Mouse (Mus musculus) kidney, embryonic 14.5 days (tissue): ENCODE measurements at regions not wholly inside any gene's neighbourhood (a gene's known extent, or its start where the extent isn't known, plus 50 kb on each side); places are given as distances from the start of the nearest gene placed in this dataset.

ENCODE experiments used
- ATAC-seq: fragments of 200-750 bp; cut with Nextera tagmentation; 2 replicates; pipeline ENCODE4 v1.8.0; 2017; ENCODE audit warnings: moderate number of reproducible peaks, mild to moderate bottlenecking, moderate TSS enrichment, moderate library complexity; ENCODE audit not compliant: low FRiP score, low TSS enrichment
- H3K27ac ChIP-seq: fragments of 300-500 bp; sonication (generic); 2 replicates; pipeline ENCODE4 v1.5.1; 2014; ENCODE audit warnings: low read depth, mild to moderate bottlenecking, low read length, moderate library complexity, mixed read lengths
- H3K27me3 ChIP-seq: fragments of 300-500 bp; sonication (generic); 2 replicates; pipeline ENCODE4 v1.6.1; 2014; ENCODE audit warnings: mild to moderate bottlenecking, low read length; ENCODE audit not compliant: control insufficient read depth, insufficient read depth
- H3K36me3 ChIP-seq: fragments of 300-500 bp; sonication (generic); 2 replicates; pipeline ENCODE4 v1.6.1; 2014; ENCODE audit warnings: low read length, mixed read lengths; ENCODE audit not compliant: control insufficient read depth, insufficient read depth
- H3K4me1 ChIP-seq: fragments of 300-500 bp; sonication (generic); 2 replicates; pipeline ENCODE4 v1.6.1; 2014; ENCODE audit warnings: low read length, mixed read lengths; ENCODE audit not compliant: control insufficient read depth, insufficient read depth
- H3K4me2 ChIP-seq: fragments of 300-500 bp; sonication (generic); replicated peaks from 2 replicates; pipeline ENCODE4 v1.6.1; 2014; ENCODE audit warnings: low read depth, mild to moderate bottlenecking, low read length
- H3K4me3 ChIP-seq: fragments of 300-500 bp; sonication (generic); 2 replicates; pipeline ENCODE4 v1.5.1; 2014; ENCODE audit warnings: mild to moderate bottlenecking, low read length
- H3K9ac ChIP-seq: fragments of 300-500 bp; sonication (generic); 2 replicates; pipeline ENCODE4 v1.6.1; 2014; ENCODE audit warnings: low read depth, mild to moderate bottlenecking, low read length, moderate library complexity
- H3K9me3 ChIP-seq: fragments of 300-500 bp; sonication (generic); 2 replicates; pipeline ENCODE4 v1.6.1; 2016; ENCODE audit warnings: low read length; ENCODE audit not compliant: control insufficient read depth
- WGBS: fragments of 180-500 bp; shearing (Covaris S2); extraction: QIAGEN DNeasy Blood & Tissue Kit; methylation state at CpG from one replicate; pipeline ENCODE4 v1.1.7; 2014; 5-methylcytosine and 5-hydroxymethylcytosine counted together

- ATAC-seq = no peak
- Histone ChIP-seq H3K4me3 (no peak overlapping the region), H3K9me3 (no peaks in the 10 kb centered on the region), H3K4me2 (no peak overlapping the region), H3K9ac (no peak overlapping the region), H3K27me3 (no peaks in the 10 kb centered on the region), H3K27ac (no peak overlapping the region), H3K36me3 (no peaks in the 10 kb centered on the region), H3K4me1 (no peaks in the 10 kb centered on the region)
- 83% methylated on average over 6 of the region's 6 CpGs for WGBS
Measured at GRCm38 (mm10) chr1:176683146-176683545, 130.7 kb downstream of the Cep170 start.

GRCm38 (mm10) chr1:176681971-176682370 lies 131.9 kb downstream of the Cep170 start:
- Histone ChIP-seq H3K27me3 (no peaks in the 10 kb centered on the region), H3K9me3 (no peaks in the 10 kb centered on the region), H3K27ac (no peak overlapping the region), H3K4me2 (no peak overlapping the region), H3K9ac (no peak overlapping the region), H3K4me1 (no peaks in the 10 kb centered on the region), H3K36me3 (no peaks in the 10 kb centered on the region), H3K4me3 (no peak overlapping the region)
- 81% methylated on average over 8 of the region's 8 CpGs for WGBS
- ATAC-seq = no peak

GRCm38 (mm10) chr1:176675184-176675583 lies 138.7 kb downstream of the Cep170 start:
- Histone ChIP-seq H3K9me3 (no peaks in the 10 kb centered on the region), H3K4me3 (no peak overlapping the region), H3K9ac (no peak overlapping the region), H3K27me3 (no peaks in the 10 kb centered on the region), H3K4me2 (no peak overlapping the region), H3K36me3 (no peaks in the 10 kb centered on the region), H3K4me1 (no peaks in the 10 kb centered on the region), H3K27ac (no peak overlapping the region)
- no peak for ATAC-seq

GRCm38 (mm10) chr1:176671081-176671480 lies 142.8 kb downstream of the Cep170 start:
- ATAC-seq = no peak
- 76% methylated on average over 3 of the region's 3 CpGs for WGBS
- Histone ChIP-seq H3K27me3 (no peaks in the 10 kb centered on the region), H3K9me3 (no peaks in the 10 kb centered on the region), H3K27ac (no peak overlapping the region), H3K4me1 (no peaks in the 10 kb centered on the region), H3K36me3 (no peaks in the 10 kb centered on the region), H3K4me3 (no peak overlapping the region), H3K9ac (no peak overlapping the region), H3K4me2 (no peak overlapping the region)

GRCm38 (mm10) chr1:176667552-176668306 lies 146.1 kb downstream of the Cep170 start:
- Histone ChIP-seq H3K4me3 (no peak overlapping the region), H3K9me3 (no peaks in the 10 kb centered on the region), H3K9ac (no peak overlapping the region), H3K4me1 (no peaks in the 10 kb centered on the region), H3K27ac (no peak overlapping the region), H3K36me3 (no peaks in the 10 kb centered on the region), H3K4me2 (no peak overlapping the region), H3K27me3 (no peaks in the 10 kb centered on the region)
- 65% methylated on average over 8 of the region's 8 CpGs for WGBS
- no peak for ATAC-seq

- H3K9me3 ChIP-seq = no peaks in the 10 kb centered on the region
- ATAC-seq = no peak
- no peaks in the 10 kb centered on the region for H3K27me3 ChIP-seq
- H3K36me3 ChIP-seq = no peaks in the 10 kb centered on the region
- no peak overlapping the region for H3K9ac ChIP-seq
- H3K4me1 ChIP-seq = no peaks in the 10 kb centered on the region
- 90% methylated on average over 6 of the region's 6 CpGs for WGBS
- H3K4me3 ChIP-seq = no peak overlapping the region
- no peak overlapping the region for H3K4me2 ChIP-seq
- no peak overlapping the region for H3K27ac ChIP-seq
Measured at GRCm38 (mm10) chr1:176660286-176660685, 153.6 kb downstream of the Cep170 start.

GRCm38 (mm10) chr1:176658639-176659038 lies 155.2 kb downstream of the Cep170 start:
- Histone ChIP-seq H3K4me2 (no peak overlapping the region), H3K9me3 (no peaks in the 10 kb centered on the region), H3K9ac (no peak overlapping the region), H3K4me3 (no peak overlapping the region), H3K27ac (no peak overlapping the region), H3K36me3 (no peaks in the 10 kb centered on the region), H3K27me3 (no peaks in the 10 kb centered on the region), H3K4me1 (no peaks in the 10 kb centered on the region)
- ATAC-seq = no peak

DNA sequence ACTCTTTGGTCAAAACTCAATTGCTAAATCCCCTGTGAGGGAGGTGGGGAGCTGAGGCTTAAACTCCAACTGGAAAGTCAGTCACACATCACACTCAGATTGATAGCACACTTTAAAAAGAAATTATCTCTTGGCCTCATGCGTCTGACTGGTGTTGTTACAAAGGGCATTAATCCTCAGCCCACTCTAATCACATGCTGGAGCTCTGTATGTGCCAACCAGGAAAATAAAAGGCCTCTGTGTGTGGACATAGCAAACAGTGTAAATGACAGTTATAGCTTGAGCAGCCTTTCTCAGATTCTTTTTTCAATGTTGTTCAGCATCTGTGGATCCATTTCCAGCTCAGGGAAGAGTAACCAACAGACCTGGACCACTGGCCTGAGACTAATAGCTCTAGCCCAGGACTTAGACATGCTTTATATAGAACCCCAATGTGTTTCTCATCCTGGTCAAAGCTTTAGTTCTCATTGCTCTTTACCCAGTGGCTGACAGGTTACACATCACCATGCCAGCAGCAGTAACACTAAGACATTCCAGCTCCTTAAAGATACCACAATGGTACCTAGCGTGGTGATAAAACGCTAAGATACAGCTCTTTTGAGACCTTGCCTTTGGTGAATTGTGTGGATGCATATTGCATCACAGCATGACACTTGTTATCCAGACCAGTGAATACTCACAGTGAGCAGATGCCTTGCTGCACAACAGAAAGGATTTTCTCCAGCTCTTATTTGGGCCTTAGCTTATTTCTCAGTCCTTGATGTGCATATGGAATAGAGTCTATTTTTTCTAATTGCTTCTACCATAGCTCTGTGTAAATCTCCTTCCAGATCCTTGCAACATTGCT lies 158.2 kb downstream of the Cep170 start:
- no peak overlapping the region for H3K4me2 ChIP-seq
- 71% methylated on average over 3 of the region's 3 CpGs for WGBS
- H3K36me3 ChIP-seq = no peaks in the 10 kb centered on the region
- no peak overlapping the region for H3K27ac ChIP-seq
- ATAC-seq = no peak
- no peak overlapping the region for H3K9ac ChIP-seq
- no peak overlapping the region for H3K4me3 ChIP-seq
- H3K4me1 ChIP-seq = no peaks in the 10 kb centered on the region
- H3K9me3 ChIP-seq = no peaks in the 10 kb centered on the region
- H3K27me3 ChIP-seq = no peaks in the 10 kb centered on the region

GRCm38 (mm10) chr1:176644248-176644647 lies 169.6 kb downstream of the Cep170 start:
- Histone ChIP-seq H3K36me3 (no peaks in the 10 kb centered on the region), H3K27ac (no peak overlapping the region), H3K4me1 (no peaks in the 10 kb centered on the region), H3K9ac (no peak overlapping the region), H3K27me3 (no peaks in the 10 kb centered on the region), H3K4me2 (no peak overlapping the region), H3K9me3 (no peaks in the 10 kb centered on the region), H3K4me3 (no peak overlapping the region)
- WGBS = 9% methylated on average over 1 of the region's 1 CpGs
- no peak for ATAC-seq
